19 mouse cellular contexts compared by ENCODE assay signal in the genomic region with DNA sequence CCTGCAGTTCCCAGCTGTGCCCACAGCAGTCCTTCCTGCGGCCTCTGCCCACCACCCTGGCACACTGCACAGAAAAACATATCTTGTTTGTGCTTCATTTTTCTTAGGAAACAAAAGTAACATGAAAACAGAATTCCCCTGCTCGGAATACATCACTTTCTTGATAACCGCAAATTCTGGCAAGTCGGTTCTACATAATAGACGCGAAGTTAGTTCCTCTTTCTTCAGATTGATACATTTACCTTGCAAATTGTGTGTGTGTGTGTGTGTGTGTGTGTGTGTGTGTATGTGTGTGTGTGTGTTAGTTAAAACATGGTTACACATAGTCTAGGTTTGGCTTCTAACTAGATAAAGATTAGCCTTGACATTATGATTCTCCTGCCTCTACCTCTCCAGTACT. TPM values are rescaled to one million over a fixed set of nuclear protein-coding genes. Genes with fewer than 3 reads are reported as not detected.
DNase-seq lines count a peak whose midpoint lies in the region; ATAC-seq lines count a peak whose summit lies in the region.
"Had no signal": no experiment of that assay in that cellular context is flagged by ENCODE, and none has a peak within 500 bp of the region (broad histone marks: within the 10 kb centered on the region; RNA-seq: fewer than 3 reads in every experiment).

No protein-coding gene starts in this region.

- H3K27ac ChIP-seq in forebrain, embryonic 10.5 days, result peak overlapping the region; percentile 15; the same call in 1 of the 2 replicates
- H3K27ac ChIP-seq in forebrain, embryonic 16.5 days (ENCODE audit: low read length), result no peak overlapping the region
- H3K27ac ChIP-seq in neural tube, embryonic 15.5 days (replicated peaks), result no peak overlapping the region
- H3K27ac ChIP-seq: embryonic facial prominence, embryonic 15.5 days; gastrocnemius, adult 2 months; hindbrain, embryonic 14.5 days; liver, embryonic 12.5 days; midbrain, embryonic 13.5 days; neural tube, embryonic 13.5 days had no signal

- H3K27me3 ChIP-seq in forebrain, embryonic 10.5 days (ENCODE audit: poor library complexity, severe bottlenecking), result no peaks in the 10 kb centered on the region
- H3K27me3 ChIP-seq in forebrain, embryonic 16.5 days (replicated peaks; ENCODE audit: control insufficient read depth, insufficient read depth, low read length), result no peaks in the 10 kb centered on the region
- no peaks in the 10 kb centered on the region for H3K27me3 ChIP-seq in neural tube, embryonic 15.5 days (replicated peaks)
- H3K27me3 ChIP-seq: embryonic facial prominence, embryonic 15.5 days; liver, embryonic 12.5 days; midbrain, embryonic 13.5 days; neural tube, embryonic 13.5 days had no signal

- H3K4me2 ChIP-seq in forebrain, embryonic 16.5 days (ENCODE audit: low read length), result no peak overlapping the region
- H3K4me2 ChIP-seq in neural tube, embryonic 15.5 days, result no peak overlapping the region
- H3K4me2 ChIP-seq: embryonic facial prominence, embryonic 15.5 days; hindbrain, embryonic 14.5 days; liver, embryonic 12.5 days; midbrain, embryonic 13.5 days; neural tube, embryonic 13.5 days had no signal

- peaks cover 38% of the 10 kb centered on the region for H3K4me1 ChIP-seq in forebrain, embryonic 10.5 days
- H3K4me1 ChIP-seq in forebrain, embryonic 16.5 days (replicated peaks; ENCODE audit: control insufficient read depth, insufficient read depth, low read length), result 0 out of 2 replicates have a peak, but pooled peaks cover under 1% of the 10 kb centered on the region
- H3K4me1 ChIP-seq in neural tube, embryonic 15.5 days, result peaks cover 12% of the 10 kb centered on the region

- no peak overlapping the region for H3K4me3 ChIP-seq in forebrain, embryonic 10.5 days
- H3K4me3 ChIP-seq in forebrain, embryonic 16.5 days (replicated peaks; ENCODE audit: low read length), result no peak overlapping the region
- no peak overlapping the region for H3K4me3 ChIP-seq in neural tube, embryonic 15.5 days (replicated peaks)
- H3K4me3 ChIP-seq: embryonic facial prominence, embryonic 15.5 days; gastrocnemius, adult 2 months; liver, embryonic 12.5 days; midbrain, embryonic 13.5 days; neural tube, embryonic 13.5 days had no signal

- no peak for DNase-seq in forebrain, embryonic 10.5 days (ENCODE audit: extremely low spot score, low spot score)
- peak; percentile 47 for DNase-seq in lung, postnatal 36 days
- DNase-seq in lung, postnatal 14 days, result no peak
- DNase-seq in kidney, adult 11 months, result no peak
- DNase-seq: cerebellum, adult 9-11 months; gastrocnemius, adult 2 months; heart, adult 18-20 months; kidney, postnatal 4 days; lung, embryonic 14.5 days; thymus, postnatal 36 days had no signal

- no peak for ATAC-seq in forebrain, embryonic 16.5 days
- ATAC-seq in common myeloid progenitor, adult 5-6 weeks (replicated peaks; ENCODE audit: low read depth, poor library complexity, severe bottlenecking), result peak; percentile 45; the same call in 1 of the 2 replicates
- peak; percentile 41; the same call in 1 of the 2 replicates for ATAC-seq in monocyte, adult 5-6 weeks (replicated peaks; ENCODE audit: insufficient number of reproducible peaks, low FRiP score, low TSS enrichment, poor library complexity, severe bottlenecking)
- no peak for ATAC-seq in neural tube, embryonic 15.5 days (ENCODE audit: low FRiP score)
- ATAC-seq: liver, embryonic 12.5 days; midbrain, embryonic 13.5 days had no signal

- 94% methylated on average over 6 of the region's 6 CpGs for WGBS in forebrain, embryonic 10.5 days
- WGBS in forebrain, embryonic 16.5 days, result 95% methylated on average over 6 of the region's 6 CpGs
- 94% methylated on average over 6 of the region's 6 CpGs for WGBS in neural tube, embryonic 15.5 days

- H3K9ac ChIP-seq in forebrain, embryonic 16.5 days (replicated peaks; ENCODE audit: low read depth, low read length), result no peak overlapping the region
- no peak overlapping the region for H3K9ac ChIP-seq in neural tube, embryonic 15.5 days (replicated peaks)
- H3K9ac ChIP-seq: embryonic facial prominence, embryonic 15.5 days; hindbrain, embryonic 14.5 days; liver, embryonic 12.5 days; lung, embryonic 14.5 days; midbrain, embryonic 13.5 days had no signal

- H3K9me3 ChIP-seq in forebrain, embryonic 10.5 days, result no peaks in the 10 kb centered on the region
- no peaks in the 10 kb centered on the region for H3K9me3 ChIP-seq in forebrain, embryonic 16.5 days (ENCODE audit: control insufficient read depth, low read length)
- no peaks in the 10 kb centered on the region for H3K9me3 ChIP-seq in neural tube, embryonic 15.5 days (replicated peaks)
- H3K9me3 ChIP-seq: embryonic facial prominence, embryonic 15.5 days; liver, embryonic 12.5 days; midbrain, embryonic 13.5 days; neural tube, embryonic 13.5 days had no signal

- H3K36me3 ChIP-seq in forebrain, embryonic 10.5 days (replicated peaks), result peaks cover 16% of the 10 kb centered on the region
- no peaks in the 10 kb centered on the region for H3K36me3 ChIP-seq in forebrain, embryonic 16.5 days (ENCODE audit: control insufficient read depth, insufficient read depth)
- H3K36me3 ChIP-seq in neural tube, embryonic 15.5 days, result no peaks in the 10 kb centered on the region
- H3K36me3 ChIP-seq: embryonic facial prominence, embryonic 15.5 days; midbrain, embryonic 13.5 days; neural tube, embryonic 13.5 days had no signal

RNA-seq across cellular contexts. Expression of a gene that starts 6.4 kb away (rescaled TPM):
- polyA plus RNA-seq in forebrain, embryonic 10.5 days (2016; fragmentation: Nextera tagmentation; extraction: Ambion mirVana), result 27.3 and 28.9 TPM in 2 replicates
- 18.3 and 24.1 TPM in 2 replicates for polyA plus RNA-seq in forebrain, embryonic 16.5 days (2015; fragmentation: Nextera tagmentation; extraction: Ambion mirVana)
- 3.9 and 5.5 TPM in 2 replicates for total RNA-seq in common myeloid progenitor, adult 5-6 weeks (2017)
- total RNA-seq in monocyte, adult 5-6 weeks (2017), result 11.6 to 20.9 TPM (median 12.9 TPM) in 3 replicates
- 30.0 and 36.7 TPM in 2 replicates for polyA plus RNA-seq in neural tube, embryonic 15.5 days (2015; fragmentation: Nextera tagmentation; extraction: Ambion mirVana)

RNA-seq across cellular contexts. Expression of a gene that starts 36.4 kb away (rescaled TPM):
- polyA plus RNA-seq in forebrain, embryonic 10.5 days (2016; fragmentation: Nextera tagmentation; extraction: Ambion mirVana), result 155 and 165 TPM in 2 replicates
- 75.4 and 86.4 TPM in 2 replicates for polyA plus RNA-seq in forebrain, embryonic 16.5 days (2015; fragmentation: Nextera tagmentation; extraction: Ambion mirVana)
- total RNA-seq in common myeloid progenitor, adult 5-6 weeks (2017), result 212 and 281 TPM in 2 replicates
- total RNA-seq in monocyte, adult 5-6 weeks (2017), result 58.0 to 92.8 TPM (median 85.6 TPM) in 3 replicates
- 80.0 and 93.1 TPM in 2 replicates for polyA plus RNA-seq in neural tube, embryonic 15.5 days (2015; fragmentation: Nextera tagmentation; extraction: Ambion mirVana)

RNA-seq across cellular contexts. Expression of a gene that starts 51.0 kb away (rescaled TPM):
- polyA plus RNA-seq in forebrain, embryonic 10.5 days (2016; fragmentation: Nextera tagmentation; extraction: Ambion mirVana), result 22.9 TPM in 2 replicates
- polyA plus RNA-seq in forebrain, embryonic 16.5 days (2015; fragmentation: Nextera tagmentation; extraction: Ambion mirVana), result 21.6 and 22.6 TPM in 2 replicates
- total RNA-seq in common myeloid progenitor, adult 5-6 weeks (2017), result 8.4 and 12.0 TPM in 2 replicates
- total RNA-seq in monocyte, adult 5-6 weeks (2017), result 0.57 to 3.1 TPM (median 1.9 TPM) in 3 replicates
- polyA plus RNA-seq in neural tube, embryonic 15.5 days (2015; fragmentation: Nextera tagmentation; extraction: Ambion mirVana), result 20.8 and 22.3 TPM in 2 replicates

Comparison
In these comparisons a context has a peak if more than half of its experiments do, and no peak if none do; other contexts are left out.
1. ATAC-seq: peak in common myeloid progenitor, adult 5-6 weeks (single experiment) and monocyte, adult 5-6 weeks (single experiment); none in forebrain, embryonic 16.5 days (single experiment) and neural tube, embryonic 15.5 days (single experiment).